Mouse (Mus musculus): Measurements from ENCODE around the gene Ankrd33b. TPM values are rescaled to one million over a fixed set of nuclear protein-coding genes. Genes with fewer than 3 reads are reported as not detected.

Gene Ankrd33b
- polyA plus RNA-seq, 1 experiment from 2014 or later: 0.64 TPM

GRCm38 (mm10) chr15:31349810-31350341, 17.6 kb downstream of the Ankrd33b start:
- Histone ChIP-seq H3K36me3 (ENCODE audit: control insufficient read depth, insufficient read depth, low read length) (no peaks in the 10 kb centered on the region), H3K27ac (ENCODE audit: low read depth, low read length) (no peak overlapping the region)

GRCm38 (mm10) chr15:31349046-31349445, 18.5 kb downstream of the Ankrd33b start:
- no peaks in the 10 kb centered on the region for H3K4me1 ChIP-seq (replicated peaks; ENCODE audit: control insufficient read depth, insufficient read depth, low read length)
- 81% methylated on average over 5 of the region's 5 CpGs for WGBS
- ATAC-seq (replicated peaks; ENCODE audit: low FRiP score): no peak
- no peaks in the 10 kb centered on the region for H3K27me3 ChIP-seq (replicated peaks; ENCODE audit: control insufficient read depth, insufficient read depth, low read length)
- H3K27ac ChIP-seq (ENCODE audit: low read depth, low read length): no peak overlapping the region
- H3K4me3 ChIP-seq (ENCODE audit: low read depth, low read length): no peak overlapping the region
- H3K4me2 ChIP-seq: no peak overlapping the region
- no peaks in the 10 kb centered on the region for H3K36me3 ChIP-seq (ENCODE audit: control insufficient read depth, insufficient read depth, low read length)
- H3K9ac ChIP-seq (ENCODE audit: low read depth, low read length): no peak overlapping the region
- no peak for DNase-seq (ENCODE audit: low spot score)
- H3K9me3 ChIP-seq (ENCODE audit: control insufficient read depth, low read length): no peaks in the 10 kb centered on the region

More at GRCm38 (mm10) chr15:31349810-31350341, 17.6 kb downstream of the Ankrd33b start:
- Histone ChIP-seq H3K4me2 (no peak overlapping the region), H3K27me3 (replicated peaks; ENCODE audit: control insufficient read depth, insufficient read depth, low read length) (no peaks in the 10 kb centered on the region), H3K4me3 (ENCODE audit: low read depth, low read length) (no peak overlapping the region), H3K9ac (ENCODE audit: low read depth, low read length) (no peak overlapping the region), H3K4me1 (replicated peaks; ENCODE audit: control insufficient read depth, insufficient read depth, low read length) (no peaks in the 10 kb centered on the region), H3K9me3 (ENCODE audit: control insufficient read depth, low read length) (no peaks in the 10 kb centered on the region)
- no peak for DNase-seq (ENCODE audit: low spot score)
- WGBS: 41% methylated on average over 7 of the region's 7 CpGs
- peak; percentile 31 for ATAC-seq (replicated peaks; ENCODE audit: low FRiP score)

- H3K27me3 ChIP-seq (replicated peaks; ENCODE audit: control insufficient read depth, insufficient read depth, low read length): no peaks in the 10 kb centered on the region
- H3K4me3 ChIP-seq (ENCODE audit: low read depth, low read length): no peak overlapping the region
- no peak overlapping the region for H3K4me2 ChIP-seq
- no peak overlapping the region for H3K9ac ChIP-seq (ENCODE audit: low read depth, low read length)
- WGBS: 74% methylated on average over 5 of the region's 5 CpGs
- H3K36me3 ChIP-seq (ENCODE audit: control insufficient read depth, insufficient read depth, low read length): no peaks in the 10 kb centered on the region
- H3K4me1 ChIP-seq (replicated peaks; ENCODE audit: control insufficient read depth, insufficient read depth, low read length): no peaks in the 10 kb centered on the region
- ATAC-seq (replicated peaks; ENCODE audit: low FRiP score) (no peak), DNase-seq (ENCODE audit: low spot score) (no peak)
- H3K27ac ChIP-seq (ENCODE audit: low read depth, low read length): no peak overlapping the region
- H3K9me3 ChIP-seq (ENCODE audit: control insufficient read depth, low read length): no peaks in the 10 kb centered on the region
These were observed 19.3 kb downstream of the Ankrd33b start for GRCm38 (mm10) chr15:31348241-31348640.

- ATAC-seq (replicated peaks; ENCODE audit: low FRiP score) (no peak), DNase-seq (ENCODE audit: low spot score) (no peak)
- Histone ChIP-seq H3K4me1 (replicated peaks; ENCODE audit: control insufficient read depth, insufficient read depth, low read length) (no peaks in the 10 kb centered on the region), H3K4me2 (no peak overlapping the region), H3K27ac (ENCODE audit: low read depth, low read length) (no peak overlapping the region), H3K36me3 (ENCODE audit: control insufficient read depth, insufficient read depth, low read length) (no peaks in the 10 kb centered on the region), H3K27me3 (replicated peaks; ENCODE audit: control insufficient read depth, insufficient read depth, low read length) (no peaks in the 10 kb centered on the region), H3K9ac (ENCODE audit: low read depth, low read length) (no peak overlapping the region), H3K9me3 (ENCODE audit: control insufficient read depth, low read length) (no peaks in the 10 kb centered on the region), H3K4me3 (ENCODE audit: low read depth, low read length) (no peak overlapping the region)
- WGBS: 68% methylated on average over 2 of the region's 2 CpGs
These were observed 21.0 kb downstream of the Ankrd33b start for GRCm38 (mm10) chr15:31346508-31346907.

GRCm38 (mm10) chr15:31345366-31345765, 22.2 kb downstream of the Ankrd33b start:
- 65% methylated on average over 9 of the region's 9 CpGs for WGBS

GRCm38 (mm10) chr15:31344811-31345211, 22.7 kb downstream of the Ankrd33b start:
- Histone ChIP-seq H3K4me3 (ENCODE audit: low read depth, low read length) (no peak overlapping the region), H3K4me2 (no peak overlapping the region), H3K27me3 (replicated peaks; ENCODE audit: control insufficient read depth, insufficient read depth, low read length) (no peaks in the 10 kb centered on the region), H3K36me3 (ENCODE audit: control insufficient read depth, insufficient read depth, low read length) (no peaks in the 10 kb centered on the region), H3K27ac (ENCODE audit: low read depth, low read length) (no peak overlapping the region), H3K4me1 (replicated peaks; ENCODE audit: control insufficient read depth, insufficient read depth, low read length) (no peaks in the 10 kb centered on the region), H3K9me3 (ENCODE audit: control insufficient read depth, low read length) (no peaks in the 10 kb centered on the region), H3K9ac (ENCODE audit: low read depth, low read length) (no peak overlapping the region)
- no peak for ATAC-seq (replicated peaks; ENCODE audit: low FRiP score)
- WGBS: 84% methylated on average over 18 of the region's 18 CpGs
- DNase-seq (ENCODE audit: low spot score): no peak

More at GRCm38 (mm10) chr15:31345366-31345765, 22.2 kb downstream of the Ankrd33b start:
- Histone ChIP-seq H3K9ac (ENCODE audit: low read depth, low read length) (no peak overlapping the region), H3K36me3 (ENCODE audit: control insufficient read depth, insufficient read depth, low read length) (no peaks in the 10 kb centered on the region), H3K4me2 (no peak overlapping the region), H3K4me3 (ENCODE audit: low read depth, low read length) (no peak overlapping the region), H3K4me1 (replicated peaks; ENCODE audit: control insufficient read depth, insufficient read depth, low read length) (no peaks in the 10 kb centered on the region), H3K27ac (ENCODE audit: low read depth, low read length) (no peak overlapping the region), H3K9me3 (ENCODE audit: control insufficient read depth, low read length) (no peaks in the 10 kb centered on the region), H3K27me3 (replicated peaks; ENCODE audit: control insufficient read depth, insufficient read depth, low read length) (no peaks in the 10 kb centered on the region)
- DNase-seq (ENCODE audit: low spot score) (no peak), ATAC-seq (replicated peaks; ENCODE audit: low FRiP score) (no peak)

- no peak overlapping the region; the same call in 1 of the 2 replicates for H3K27ac ChIP-seq (ENCODE audit: low read depth, low read length)
- no peak for DNase-seq (ENCODE audit: low spot score)
- H3K27me3 ChIP-seq (replicated peaks; ENCODE audit: control insufficient read depth, insufficient read depth, low read length): no peaks in the 10 kb centered on the region
- no peak; the same call in 1 of the 2 replicates for ATAC-seq (replicated peaks; ENCODE audit: low FRiP score)
- 45% methylated on average over 6 of the region's 6 CpGs for WGBS
- H3K4me1 ChIP-seq (replicated peaks; ENCODE audit: control insufficient read depth, insufficient read depth, low read length): no peaks in the 10 kb centered on the region
- no peaks in the 10 kb centered on the region for H3K9me3 ChIP-seq (ENCODE audit: control insufficient read depth, low read length)
- H3K4me2 ChIP-seq: no peak overlapping the region; the same call in 1 of the 2 replicates
- no peak overlapping the region for H3K4me3 ChIP-seq (ENCODE audit: low read depth, low read length)
- no peaks in the 10 kb centered on the region for H3K36me3 ChIP-seq (ENCODE audit: control insufficient read depth, insufficient read depth, low read length)
- H3K9ac ChIP-seq (ENCODE audit: low read depth, low read length): no peak overlapping the region
These were observed 23.9 kb downstream of the Ankrd33b start for GRCm38 (mm10) chr15:31343602-31344001.

- Histone ChIP-seq H3K4me1 (replicated peaks; ENCODE audit: control insufficient read depth, insufficient read depth, low read length) (no peaks in the 10 kb centered on the region), H3K27me3 (replicated peaks; ENCODE audit: control insufficient read depth, insufficient read depth, low read length) (no peaks in the 10 kb centered on the region), H3K9ac (ENCODE audit: low read depth, low read length) (no peak overlapping the region), H3K36me3 (ENCODE audit: control insufficient read depth, insufficient read depth, low read length) (no peaks in the 10 kb centered on the region), H3K9me3 (ENCODE audit: control insufficient read depth, low read length) (no peaks in the 10 kb centered on the region), H3K4me3 (ENCODE audit: low read depth, low read length) (no peak overlapping the region), H3K27ac (ENCODE audit: low read depth, low read length) (no peak overlapping the region), H3K4me2 (no peak overlapping the region)
- WGBS: 44% methylated on average over 8 of the region's 8 CpGs
- ATAC-seq (replicated peaks; ENCODE audit: low FRiP score) (no peak), DNase-seq (ENCODE audit: low spot score) (no peak)
These were observed 25.0 kb downstream of the Ankrd33b start for GRCm38 (mm10) chr15:31342496-31342901.

GRCm38 (mm10) chr15:31342001-31342400, 25.5 kb downstream of the Ankrd33b start:
- 0 out of 2 replicates have a peak, but pooled peaks have one; percentile 41 for ATAC-seq (replicated peaks; ENCODE audit: low FRiP score)
- H3K4me2 ChIP-seq: no peak overlapping the region
- H3K36me3 ChIP-seq (ENCODE audit: control insufficient read depth, insufficient read depth, low read length): no peaks in the 10 kb centered on the region
- H3K4me1 ChIP-seq (replicated peaks; ENCODE audit: control insufficient read depth, insufficient read depth, low read length): no peaks in the 10 kb centered on the region
- H3K9ac ChIP-seq (ENCODE audit: low read depth, low read length): no peak overlapping the region
- DNase-seq (ENCODE audit: low spot score): no peak
- H3K4me3 ChIP-seq (ENCODE audit: low read depth, low read length): no peak overlapping the region
- no peaks in the 10 kb centered on the region for H3K9me3 ChIP-seq (ENCODE audit: control insufficient read depth, low read length)
- 54% methylated on average over 1 of the region's 1 CpGs for WGBS
- H3K27me3 ChIP-seq (replicated peaks; ENCODE audit: control insufficient read depth, insufficient read depth, low read length): no peaks in the 10 kb centered on the region
- no peak overlapping the region for H3K27ac ChIP-seq (ENCODE audit: low read depth, low read length)
